Mouse (Mus musculus) liver, embryonic 12.5 days (tissue): ENCODE measurements at regions not wholly inside any gene's neighbourhood (a gene's known extent, or its start where the extent isn't known, plus 50 kb on each side); places are given as distances from the start of the nearest gene placed in this dataset.

Experiments
- ATAC-seq: fragments of 200-750 bp; cut with Nextera tagmentation; 2 replicates; pipeline ENCODE4 v1.8.0; 2017; ENCODE audit warnings: moderate number of reproducible peaks, mild to moderate bottlenecking, moderate library complexity
- H3K27ac ChIP-seq: fragments of 300-500 bp; sonication (generic); 2 replicates; pipeline ENCODE4 v1.5.1; 2016; ENCODE audit warnings: mild to moderate bottlenecking
- H3K27me3 ChIP-seq: fragments of 300-500 bp; sonication (generic); replicated peaks from 2 replicates; pipeline ENCODE4 v1.6.1; 2016; ENCODE audit warnings: mild to moderate bottlenecking, moderate library complexity
- H3K36me3 ChIP-seq: fragments of 300-500 bp; sonication (generic); 2 replicates; pipeline ENCODE4 v1.6.1; 2016; ENCODE audit warnings: mild to moderate bottlenecking, moderate library complexity
- H3K4me1 ChIP-seq: fragments of 300-500 bp; sonication (generic); 2 replicates; pipeline ENCODE4 v1.6.1; 2016
- H3K4me2 ChIP-seq: fragments of 300-500 bp; sonication (generic); 2 replicates; pipeline ENCODE4 v1.6.1; 2016; ENCODE audit warnings: mild to moderate bottlenecking, moderate library complexity
- H3K4me3 ChIP-seq: fragments of 300-500 bp; sonication (generic); 2 replicates; pipeline ENCODE4 v1.5.1; 2016; ENCODE audit warnings: mild to moderate bottlenecking, moderate library complexity
- H3K9ac ChIP-seq: fragments of 300-500 bp; sonication (generic); 2 replicates; pipeline ENCODE4 v1.6.1; 2016; ENCODE audit warnings: mild to moderate bottlenecking, moderate library complexity
- H3K9me3 ChIP-seq: fragments of 300-500 bp; sonication (generic); replicated peaks from 2 replicates; pipeline ENCODE4 v1.6.1; 2016; ENCODE audit warnings: mild to moderate bottlenecking, moderate library complexity
- WGBS: fragments of 180-500 bp; shearing (Covaris S2); methylation state at CpG from one replicate; pipeline ENCODE4 v1.1.7; 2016; ENCODE audit not compliant: insufficient replicate concordance; 5-methylcytosine and 5-hydroxymethylcytosine counted together

GRCm38 (mm10) chr14:54110971-54111370 is 142.9 kb downstream of the Dad1 start:
- Histone ChIP-seq H3K27me3 (peaks cover 6% of the 10 kb centered on the region; the same call in 1 of the 2 replicates), H3K4me3 (no peak overlapping the region), H3K9me3 (no peaks in the 10 kb centered on the region), H3K9ac (no peak overlapping the region), H3K36me3 (no peaks in the 10 kb centered on the region), H3K4me1 (no peaks in the 10 kb centered on the region), H3K4me2 (no peak overlapping the region), H3K27ac (no peak overlapping the region)
- no peak for ATAC-seq
- WGBS = 56% methylated on average over 3 of the region's 3 CpGs

- Histone ChIP-seq H3K9ac (no peak overlapping the region), H3K4me2 (no peak overlapping the region), H3K36me3 (no peaks in the 10 kb centered on the region), H3K27ac (no peak overlapping the region), H3K9me3 (no peaks in the 10 kb centered on the region), H3K27me3 (peaks cover 6% of the 10 kb centered on the region; the same call in 1 of the 2 replicates), H3K4me1 (no peaks in the 10 kb centered on the region), H3K4me3 (no peak overlapping the region)
- no peak for ATAC-seq
- 65% methylated on average over 1 of the region's 1 CpGs for WGBS
These were observed 144.8 kb downstream of the Dad1 start for GRCm38 (mm10) chr14:54109129-54109528.

- Histone ChIP-seq H3K36me3 (no peaks in the 10 kb centered on the region), H3K4me1 (no peaks in the 10 kb centered on the region), H3K9me3 (no peaks in the 10 kb centered on the region), H3K27me3 (peaks cover 7% of the 10 kb centered on the region; the same call in 1 of the 2 replicates), H3K9ac (no peak overlapping the region), H3K4me3 (no peak overlapping the region), H3K4me2 (no peak overlapping the region), H3K27ac (no peak overlapping the region)
- ATAC-seq = no peak
- 15% methylated on average over 9 of the region's 9 CpGs for WGBS
These were observed 145.4 kb downstream of the Dad1 start for GRCm38 (mm10) chr14:54108311-54109074.

- Histone ChIP-seq H3K27ac (no peak overlapping the region), H3K9me3 (no peaks in the 10 kb centered on the region)
- no peak for ATAC-seq
These were observed 146.6 kb downstream of the Dad1 start for GRCm38 (mm10) chr14:54107204-54107796.

GRCm38 (mm10) chr14:54104243-54104642 is 149.7 kb downstream of the Dad1 start:
- H3K36me3 ChIP-seq = no peaks in the 10 kb centered on the region
- no peak overlapping the region for H3K4me3 ChIP-seq
- no peak for ATAC-seq
- 81% methylated on average over 6 of the region's 6 CpGs for WGBS
- peaks cover 9% of the 10 kb centered on the region for H3K4me1 ChIP-seq
- peaks cover 18% of the 10 kb centered on the region; the same call in 1 of the 2 replicates for H3K27me3 ChIP-seq
- H3K4me2 ChIP-seq = no peak overlapping the region
- H3K27ac ChIP-seq = no peak overlapping the region
- no peaks in the 10 kb centered on the region for H3K9me3 ChIP-seq
- no peak overlapping the region for H3K9ac ChIP-seq

More at GRCm38 (mm10) chr14:54107204-54107796, 146.6 kb downstream of the Dad1 start:
- no peaks in the 10 kb centered on the region for H3K4me1 ChIP-seq
- H3K27me3 ChIP-seq = peaks cover 18% of the 10 kb centered on the region; the same call in 1 of the 2 replicates
- H3K4me2 ChIP-seq = no peak overlapping the region
- H3K9ac ChIP-seq = no peak overlapping the region
- H3K36me3 ChIP-seq = no peaks in the 10 kb centered on the region
- no peak overlapping the region for H3K4me3 ChIP-seq
- 66% methylated on average over 7 of the region's 7 CpGs for whole genome bisulfite sequencing

- no peak overlapping the region for H3K4me2 ChIP-seq
- H3K4me3 ChIP-seq = no peak overlapping the region
- H3K9me3 ChIP-seq = no peaks in the 10 kb centered on the region
- peaks cover 19% of the 10 kb centered on the region; the same call in 1 of the 2 replicates for H3K27me3 ChIP-seq
- peaks cover 13% of the 10 kb centered on the region for H3K4me1 ChIP-seq
- no peaks in the 10 kb centered on the region for H3K36me3 ChIP-seq
- no peak for ATAC-seq
- WGBS = 67% methylated on average over 5 of the region's 5 CpGs
- no peak overlapping the region for H3K27ac ChIP-seq
- H3K9ac ChIP-seq = no peak overlapping the region
These were observed 150.4 kb downstream of the Dad1 start for GRCm38 (mm10) chr14:54103541-54103940.

- no peak overlapping the region for H3K9ac ChIP-seq
- no peaks in the 10 kb centered on the region for H3K9me3 ChIP-seq
- peaks cover 24% of the 10 kb centered on the region; the same call in 1 of the 2 replicates for H3K27me3 ChIP-seq
- no peaks in the 10 kb centered on the region for H3K36me3 ChIP-seq
- H3K4me2 ChIP-seq = no peak overlapping the region
- no peak overlapping the region for H3K27ac ChIP-seq
- no peak overlapping the region for H3K4me3 ChIP-seq
- H3K4me1 ChIP-seq = peaks cover 17% of the 10 kb centered on the region
- 46% methylated on average over 3 of the region's 3 CpGs for WGBS
- no peak for ATAC-seq
These were observed 150.8 kb downstream of the Dad1 start for GRCm38 (mm10) chr14:54103115-54103514.

GRCm38 (mm10) chr14:54101775-54102174 is 152.1 kb downstream of the Dad1 start:
- Histone ChIP-seq H3K27ac (no peak overlapping the region), H3K4me1 (peaks cover 26% of the 10 kb centered on the region), H3K4me2 (no peak overlapping the region), H3K9me3 (no peaks in the 10 kb centered on the region), H3K4me3 (no peak overlapping the region), H3K27me3 (peaks cover 31% of the 10 kb centered on the region), H3K9ac (no peak overlapping the region), H3K36me3 (no peaks in the 10 kb centered on the region)
- ATAC-seq = no peak
- WGBS = 44% methylated on average over 3 of the region's 3 CpGs

GRCm38 (mm10) chr14:54099360-54099759 is 154.5 kb downstream of the Dad1 start:
- no peak overlapping the region for H3K27ac ChIP-seq
- H3K27me3 ChIP-seq = peaks cover 35% of the 10 kb centered on the region
- H3K9me3 ChIP-seq = no peaks in the 10 kb centered on the region
- 60% methylated on average over 6 of the region's 6 CpGs for WGBS
- H3K36me3 ChIP-seq = no peaks in the 10 kb centered on the region
- no peak overlapping the region for H3K4me2 ChIP-seq
- no peak overlapping the region for H3K9ac ChIP-seq
- H3K4me1 ChIP-seq = peaks cover 29% of the 10 kb centered on the region
- no peak for ATAC-seq
- no peak overlapping the region for H3K4me3 ChIP-seq

- Histone ChIP-seq H3K9me3 (no peaks in the 10 kb centered on the region), H3K27me3 (peaks cover 31% of the 10 kb centered on the region), H3K4me1 (peaks cover 29% of the 10 kb centered on the region), H3K27ac (no peak overlapping the region), H3K4me2 (no peak overlapping the region), H3K4me3 (no peak overlapping the region), H3K36me3 (no peaks in the 10 kb centered on the region), H3K9ac (no peak overlapping the region)
- ATAC-seq = no peak
- 46% methylated on average over 10 of the region's 10 CpGs for WGBS
These were observed 155.7 kb downstream of the Dad1 start for GRCm38 (mm10) chr14:54098122-54098775.

GRCm38 (mm10) chr14:54097026-54097425 is 156.9 kb downstream of the Dad1 start:
- no peak overlapping the region for H3K4me2 ChIP-seq
- peaks cover 22% of the 10 kb centered on the region for H3K27me3 ChIP-seq
- 63% methylated on average over 2 of the region's 2 CpGs for WGBS
- no peak overlapping the region for H3K4me3 ChIP-seq
- no peak overlapping the region for H3K9ac ChIP-seq
- no peaks in the 10 kb centered on the region for H3K36me3 ChIP-seq
- no peaks in the 10 kb centered on the region for H3K9me3 ChIP-seq
- no peak for ATAC-seq
- H3K27ac ChIP-seq = no peak overlapping the region
- peaks cover 29% of the 10 kb centered on the region for H3K4me1 ChIP-seq

- Histone ChIP-seq H3K9ac (no peak overlapping the region), H3K27ac (no peak overlapping the region), H3K4me1 (peaks cover 5% of the 10 kb centered on the region), H3K27me3 (peaks cover 12% of the 10 kb centered on the region), H3K4me2 (no peak overlapping the region), H3K36me3 (no peaks in the 10 kb centered on the region), H3K9me3 (no peaks in the 10 kb centered on the region), H3K4me3 (no peak overlapping the region)
- WGBS = 69% methylated on average over 6 of the region's 6 CpGs
- ATAC-seq = no peak
These were observed 161.5 kb downstream of the Dad1 start for GRCm38 (mm10) chr14:54092444-54092843.
